In genomic region chr3:121395588-121396295, GRCm38 (mm10) we compare ENCODE assay signal across 10 mouse cellular contexts. TPM values are rescaled to one million over a fixed set of nuclear protein-coding genes. Genes with fewer than 3 reads are reported as not detected.
DNase-seq lines count a peak whose midpoint lies in the region; ATAC-seq and TF ChIP-seq lines count a peak whose summit lies in the region.
"Had no signal": no experiment of that assay in that cellular context is flagged by ENCODE, and none has a peak within 500 bp of the region (broad histone marks: within the 10 kb centered on the region; RNA-seq: fewer than 3 reads in every experiment).

No protein-coding gene starts in this region.

- H3K27ac ChIP-seq in lung, embryonic 14.5 days (ENCODE audit: low read depth), result no peak overlapping the region
- H3K27ac ChIP-seq in heart, embryonic 15.5 days, result no peak overlapping the region
- no peak overlapping the region; the same call in 1 of the 2 replicates for H3K27ac ChIP-seq in stomach, embryonic 16.5 days (ENCODE audit: low read length)
- H3K27ac ChIP-seq in forebrain, embryonic 12.5 days, result no peak overlapping the region
- H3K27ac ChIP-seq: limb, embryonic 12.5 days; macrophage had no signal

- H3K36me3 ChIP-seq in lung, embryonic 14.5 days (ENCODE audit: insufficient read depth), result no peaks in the 10 kb centered on the region
- no peaks in the 10 kb centered on the region for H3K36me3 ChIP-seq in heart, embryonic 15.5 days
- H3K36me3 ChIP-seq in stomach, embryonic 16.5 days (ENCODE audit: control insufficient read depth, insufficient read depth, low read length), result no peaks in the 10 kb centered on the region
- no peaks in the 10 kb centered on the region for H3K36me3 ChIP-seq in forebrain, embryonic 12.5 days (replicated peaks)
- H3K36me3 ChIP-seq: limb, embryonic 12.5 days had no signal

- WGBS in lung, embryonic 14.5 days, result 53% methylated on average over 16 of the region's 16 CpGs
- 71% methylated on average over 16 of the region's 16 CpGs for WGBS in lung, adult 2 months
- WGBS in heart, embryonic 15.5 days, result 69% methylated on average over 16 of the region's 16 CpGs
- 62% methylated on average over 16 of the region's 16 CpGs for WGBS in stomach, embryonic 16.5 days
- 89% methylated on average over 16 of the region's 16 CpGs for WGBS in forebrain, embryonic 12.5 days

- no peak overlapping the region for H3K4me2 ChIP-seq in lung, embryonic 14.5 days
- H3K4me2 ChIP-seq in heart, embryonic 15.5 days, result no peak overlapping the region
- H3K4me2 ChIP-seq in stomach, embryonic 16.5 days (ENCODE audit: low read depth, low read length), result no peak overlapping the region
- H3K4me2 ChIP-seq in forebrain, embryonic 12.5 days, result no peak overlapping the region
- H3K4me2 ChIP-seq: limb, embryonic 12.5 days had no signal

- peak; percentile 93 for DNase-seq in lung, embryonic 14.5 days
- no peak for DNase-seq in lung, adult 2 months
- DNase-seq in kidney, postnatal 25 days, result peak; percentile 41 to 50
- no peak for DNase-seq in gastrocnemius, adult 18-20 months (ENCODE audit: low spot score)
- no peak for DNase-seq in cerebellum, adult 18-20 months

- H3K9ac ChIP-seq in lung, embryonic 14.5 days, result no peak overlapping the region
- H3K9ac ChIP-seq in heart, embryonic 15.5 days, result no peak overlapping the region
- H3K9ac ChIP-seq in stomach, embryonic 16.5 days (ENCODE audit: low read length), result no peak overlapping the region
- no peak overlapping the region for H3K9ac ChIP-seq in forebrain, embryonic 12.5 days
- H3K9ac ChIP-seq: limb, embryonic 12.5 days had no signal

- TF ChIP-seq POLR2A in lung, adult 2 months (IDR thresholded peaks at IDR 0.05; ENCODE audit: borderline replicate concordance, extremely low read depth, low read depth, low read length), result no peak

- no peak overlapping the region for H3K4me3 ChIP-seq in lung, embryonic 14.5 days (ENCODE audit: low read depth, low read length)
- H3K4me3 ChIP-seq in lung, adult 2 months (replicated peaks; ENCODE audit: extremely low read depth, low read depth, low read length), result no peak overlapping the region
- no peak overlapping the region for H3K4me3 ChIP-seq in heart, embryonic 15.5 days
- H3K4me3 ChIP-seq in stomach, embryonic 16.5 days (replicated peaks; ENCODE audit: low read length), result no peak overlapping the region
- H3K4me3 ChIP-seq in forebrain, embryonic 12.5 days (replicated peaks), result no peak overlapping the region
- H3K4me3 ChIP-seq: limb, embryonic 12.5 days had no signal

- no peaks in the 10 kb centered on the region for H3K9me3 ChIP-seq in lung, embryonic 14.5 days (ENCODE audit: low read depth, low read length)
- H3K9me3 ChIP-seq in heart, embryonic 15.5 days (replicated peaks), result no peaks in the 10 kb centered on the region
- no peaks in the 10 kb centered on the region for H3K9me3 ChIP-seq in stomach, embryonic 16.5 days (replicated peaks; ENCODE audit: control insufficient read depth, low read length)
- H3K9me3 ChIP-seq in forebrain, embryonic 12.5 days, result no peaks in the 10 kb centered on the region
- H3K9me3 ChIP-seq: limb, embryonic 12.5 days had no signal

- peaks cover 9% of the 10 kb centered on the region; the same call in 1 of the 2 replicates for H3K4me1 ChIP-seq in lung, embryonic 14.5 days (ENCODE audit: insufficient read depth)
- H3K4me1 ChIP-seq in lung, adult 2 months (ENCODE audit: control insufficient read depth, insufficient read depth, low read length), result no peaks in the 10 kb centered on the region
- H3K4me1 ChIP-seq in heart, embryonic 15.5 days (replicated peaks), result 0 out of 2 replicates have a peak, but pooled peaks cover under 1% of the 10 kb centered on the region
- H3K4me1 ChIP-seq in stomach, embryonic 16.5 days (ENCODE audit: control insufficient read depth, insufficient read depth, low read length), result peaks cover 5% of the 10 kb centered on the region
- H3K4me1 ChIP-seq in forebrain, embryonic 12.5 days, result peaks cover 2% of the 10 kb centered on the region

- TF ChIP-seq CTCF in lung, embryonic 14.5 days (IDR thresholded peaks at IDR 0.05; ENCODE audit: low read depth), result no peak
- TF ChIP-seq CTCF in lung, adult 2 months (IDR thresholded peaks at IDR 0.05; ENCODE audit: insufficient read depth, low read length), result no peak

- peak; percentile 93 for ATAC-seq in lung, embryonic 14.5 days (ENCODE audit: insufficient read depth)
- ATAC-seq in heart, embryonic 15.5 days (replicated peaks; ENCODE audit: insufficient number of reproducible peaks, insufficient read depth, low FRiP score, low read depth), result peak; percentile 50
- peak; percentile 73 for ATAC-seq in stomach, embryonic 16.5 days (ENCODE audit: insufficient read depth, low FRiP score)
- no peak for ATAC-seq in forebrain, embryonic 12.5 days (ENCODE audit: low FRiP score)

- H3K27me3 ChIP-seq in lung, embryonic 14.5 days (ENCODE audit: insufficient read depth, low read length), result no peaks in the 10 kb centered on the region
- no peaks in the 10 kb centered on the region for H3K27me3 ChIP-seq in heart, embryonic 15.5 days
- H3K27me3 ChIP-seq in stomach, embryonic 16.5 days (ENCODE audit: control insufficient read depth, insufficient read depth, low read length), result no peaks in the 10 kb centered on the region
- H3K27me3 ChIP-seq in forebrain, embryonic 12.5 days, result no peaks in the 10 kb centered on the region
- H3K27me3 ChIP-seq: limb, embryonic 12.5 days had no signal

RNA-seq across cellular contexts. Expression of gene Cnn3, which starts 30.6 kb away (rescaled TPM):
- polyA plus RNA-seq in lung, embryonic 14.5 days (2014; fragmentation: Nextera tagmentation; extraction: Ambion mirVana), result 671 and 678 TPM in 2 replicates
- 165 and 170 TPM in 2 replicates for polyA plus RNA-seq in lung, adult 2 months (2012; rRNA removed)
- 341 and 401 TPM in 2 replicates for polyA plus RNA-seq in heart, embryonic 15.5 days (2015; fragmentation: Nextera tagmentation; extraction: Ambion mirVana)
- 525 and 535 TPM in 2 replicates for polyA plus RNA-seq in stomach, embryonic 16.5 days (2015; fragmentation: Nextera tagmentation; extraction: Ambion mirVana)
- polyA plus RNA-seq in forebrain, embryonic 12.5 days (2016; fragmentation: Nextera tagmentation; extraction: Ambion mirVana), result 831 and 838 TPM in 2 replicates
- total RNA-seq in gastrocnemius, adult 18-20 months (2021), result 10 to 100 TPM; 15.2 to 21.6 TPM

Comparison
In these comparisons a context has a peak if more than half of its experiments do, and no peak if none do; other contexts are left out.
1. DNase-seq: peak in lung, embryonic 14.5 days (single experiment) and kidney, postnatal 25 days (2 of 2); none in lung, adult 2 months (single experiment), gastrocnemius, adult 18-20 months (single experiment) and cerebellum, adult 18-20 months (0 of 2).